Mouse (Mus musculus): ENCODE results near the gene Cbln3. TPM values are rescaled to one million over a fixed set of nuclear protein-coding genes. Genes with fewer than 3 reads are reported as not detected.

Gene Cbln3
- polyA plus RNA-seq, 1 experiment from 2014 or later = 0.31 TPM

GRCm38 (mm10) chr14:55898947-55899346 lies 14.8 kb upstream of the Cbln3 start:
- Histone ChIP-seq H3K27me3 (replicated peaks) (no peaks in the 10 kb centered on the region), H3K4me2 (peak overlapping the region; percentile 89), H3K9ac (no peak overlapping the region), H3K36me3 (peaks cover 45% of the 10 kb centered on the region), H3K27ac (replicated peaks) (peak overlapping the region; percentile 83; the same call in 1 of the 2 replicates), H3K9me3 (no peaks in the 10 kb centered on the region), H3K4me1 (peaks cover 19% of the 10 kb centered on the region), H3K4me3 (no peak overlapping the region)
- no peak for ATAC-seq (ENCODE audit: extremely low read depth, insufficient number of reproducible peaks, low FRiP score, low TSS enrichment)
- 90% methylated on average over 7 of the region's 7 CpGs for WGBS

- Histone ChIP-seq H3K9ac (no peak overlapping the region), H3K4me3 (no peak overlapping the region), H3K4me2 (no peak overlapping the region), H3K27ac (replicated peaks) (no peak overlapping the region), H3K27me3 (replicated peaks) (no peaks in the 10 kb centered on the region), H3K9me3 (no peaks in the 10 kb centered on the region), H3K36me3 (peaks cover 55% of the 10 kb centered on the region), H3K4me1 (peaks cover 19% of the 10 kb centered on the region)
- ATAC-seq (ENCODE audit: extremely low read depth, insufficient number of reproducible peaks, low FRiP score, low TSS enrichment) = no peak
- WGBS = 90% methylated on average over 12 of the region's 12 CpGs
Observed at GRCm38 (mm10) chr14:55897671-55898070, 13.5 kb upstream of the Cbln3 start.

- ATAC-seq (ENCODE audit: extremely low read depth, insufficient number of reproducible peaks, low FRiP score, low TSS enrichment) = no peak
- no peak overlapping the region for H3K27ac ChIP-seq (replicated peaks)
- no peaks in the 10 kb centered on the region for H3K9me3 ChIP-seq
- H3K9ac ChIP-seq = peak overlapping the region; percentile 89
- H3K4me2 ChIP-seq = peak overlapping the region; percentile 90
- peaks cover 35% of the 10 kb centered on the region for H3K4me1 ChIP-seq
- peaks cover 57% of the 10 kb centered on the region for H3K36me3 ChIP-seq
- peak overlapping the region; percentile 67 for H3K4me3 ChIP-seq
- WGBS = 75% methylated on average over 24 of the region's 24 CpGs
- H3K27me3 ChIP-seq (replicated peaks) = no peaks in the 10 kb centered on the region
Observed at GRCm38 (mm10) chr14:55886571-55887382, 2.6 kb upstream of the Cbln3 start.

- 5% methylated on average over 16 of the region's 16 CpGs for WGBS
- Histone ChIP-seq H3K4me1 (peaks cover 39% of the 10 kb centered on the region), H3K27me3 (replicated peaks) (no peaks in the 10 kb centered on the region), H3K4me2 (peak overlapping the region; percentile 90), H3K9me3 (no peaks in the 10 kb centered on the region), H3K4me3 (peak overlapping the region; percentile 67), H3K9ac (peak overlapping the region; percentile 89), H3K27ac (replicated peaks) (peak overlapping the region; percentile 95), H3K36me3 (peaks cover 48% of the 10 kb centered on the region)
- no peak for ATAC-seq (ENCODE audit: extremely low read depth, insufficient number of reproducible peaks, low FRiP score, low TSS enrichment)
Observed at GRCm38 (mm10) chr14:55885791-55886271, 1.6 kb upstream of the Cbln3 start.

- under 1% methylated on average over 29 of the region's 30 CpGs for WGBS
- peak overlapping the region; percentile 90 for H3K4me2 ChIP-seq
- peak overlapping the region; percentile 89 for H3K9ac ChIP-seq
- H3K27ac ChIP-seq (replicated peaks) = peak overlapping the region; percentile 95
- H3K4me3 ChIP-seq = peak overlapping the region; percentile 67
- no peaks in the 10 kb centered on the region for H3K27me3 ChIP-seq (replicated peaks)
- no peak; the same call in none of the 2 replicates for ATAC-seq (ENCODE audit: extremely low read depth, insufficient number of reproducible peaks, low FRiP score, low TSS enrichment)
- H3K9me3 ChIP-seq = no peaks in the 10 kb centered on the region
- H3K36me3 ChIP-seq = peaks cover 42% of the 10 kb centered on the region
- H3K4me1 ChIP-seq = peaks cover 40% of the 10 kb centered on the region
Observed at GRCm38 (mm10) chr14:55885114-55885790, 1.1 kb upstream of the Cbln3 start.

- peaks cover 37% of the 10 kb centered on the region for H3K36me3 ChIP-seq
- H3K27ac ChIP-seq (replicated peaks) = peak within 1 kb of the TSS; percentile 95
- H3K4me2 ChIP-seq = peak within 1 kb of the TSS; percentile 90
- peak within 1 kb of the TSS; percentile 89 for H3K9ac ChIP-seq
- H3K4me1 ChIP-seq = peaks cover 40% of the 10 kb centered on the region
- WGBS = under 1% methylated on average over 29 of the region's 30 CpGs
- H3K4me3 ChIP-seq = peak within 1 kb of the TSS; percentile 67
- no peaks in the 10 kb centered on the region for H3K9me3 ChIP-seq
- H3K27me3 ChIP-seq (replicated peaks) = no peaks in the 10 kb centered on the region
- ATAC-seq (ENCODE audit: extremely low read depth, insufficient number of reproducible peaks, low FRiP score, low TSS enrichment) = peak; percentile 96
Observed at GRCm38 (mm10) chr14:55884713-55885113, 521 bp upstream of the Cbln3 start, which contains the start of gene Khnyn. Gene Khnyn (plus strand): TSS chr14:55884947.

- peaks cover 42% of the 10 kb centered on the region for H3K4me1 ChIP-seq
- H3K9ac ChIP-seq = peak overlapping the region; percentile 89
- H3K9me3 ChIP-seq = no peaks in the 10 kb centered on the region
- no peaks in the 10 kb centered on the region for H3K27me3 ChIP-seq (replicated peaks)
- H3K36me3 ChIP-seq = peaks cover 26% of the 10 kb centered on the region
- H3K4me3 ChIP-seq = no peak overlapping the region
- peak overlapping the region; percentile 95 for H3K27ac ChIP-seq (replicated peaks)
- WGBS = 85% methylated on average over 12 of the region's 12 CpGs
- H3K4me2 ChIP-seq = peak overlapping the region; percentile 90; the same call in 1 of the 2 replicates
- ATAC-seq (ENCODE audit: extremely low read depth, insufficient number of reproducible peaks, low FRiP score, low TSS enrichment) = no peak
Observed at GRCm38 (mm10) chr14:55883663-55884062, 529 bp downstream of the Cbln3 start.

GRCm38 (mm10) chr14:55883149-55883661 lies 987 bp downstream of the Cbln3 start:
- Histone ChIP-seq H3K4me3 (no peak overlapping the region), H3K36me3 (peaks cover 22% of the 10 kb centered on the region), H3K4me2 (no peak overlapping the region), H3K27me3 (replicated peaks) (no peaks in the 10 kb centered on the region), H3K9ac (no peak overlapping the region), H3K9me3 (no peaks in the 10 kb centered on the region), H3K27ac (replicated peaks) (no peak overlapping the region), H3K4me1 (peaks cover 46% of the 10 kb centered on the region)
- ATAC-seq (ENCODE audit: extremely low read depth, insufficient number of reproducible peaks, low FRiP score, low TSS enrichment) = no peak
- WGBS = 90% methylated on average over 13 of the region's 13 CpGs

GRCm38 (mm10) chr14:55882171-55882641 lies 2.0 kb downstream of the Cbln3 start:
- no peak overlapping the region for H3K4me3 ChIP-seq
- H3K4me2 ChIP-seq = no peak overlapping the region
- H3K27me3 ChIP-seq (replicated peaks) = no peaks in the 10 kb centered on the region
- H3K9ac ChIP-seq = no peak overlapping the region
- peaks cover 12% of the 10 kb centered on the region for H3K36me3 ChIP-seq
- WGBS = 56% methylated on average over 6 of the region's 6 CpGs
- no peak for ATAC-seq (ENCODE audit: extremely low read depth, insufficient number of reproducible peaks, low FRiP score, low TSS enrichment)
- H3K27ac ChIP-seq (replicated peaks) = no peak overlapping the region
- H3K9me3 ChIP-seq = no peaks in the 10 kb centered on the region
- H3K4me1 ChIP-seq = peaks cover 52% of the 10 kb centered on the region

- Histone ChIP-seq H3K27me3 (replicated peaks) (no peaks in the 10 kb centered on the region), H3K27ac (replicated peaks) (no peak overlapping the region), H3K4me2 (no peak overlapping the region), H3K4me3 (no peak overlapping the region), H3K4me1 (peaks cover 40% of the 10 kb centered on the region), H3K9ac (no peak overlapping the region), H3K9me3 (no peaks in the 10 kb centered on the region), H3K36me3 (no peaks in the 10 kb centered on the region)
- 55% methylated on average over 8 of the region's 8 CpGs for WGBS
- no peak for ATAC-seq (ENCODE audit: extremely low read depth, insufficient number of reproducible peaks, low FRiP score, low TSS enrichment)
Observed at GRCm38 (mm10) chr14:55880982-55881381, 3.2 kb downstream of the Cbln3 start.

GRCm38 (mm10) chr14:55879623-55880022 lies 4.6 kb downstream of the Cbln3 start:
- no peak overlapping the region for H3K4me3 ChIP-seq

More at GRCm38 (mm10) chr14:55879623-55880022, 4.6 kb downstream of the Cbln3 start:
- Histone ChIP-seq H3K4me2 (no peak overlapping the region), H3K9ac (no peak overlapping the region), H3K4me1 (peaks cover 34% of the 10 kb centered on the region), H3K9me3 (no peaks in the 10 kb centered on the region), H3K27me3 (replicated peaks) (no peaks in the 10 kb centered on the region), H3K36me3 (no peaks in the 10 kb centered on the region), H3K27ac (replicated peaks) (no peak overlapping the region)
- WGBS = 15% methylated on average over 1 of the region's 1 CpGs
- ATAC-seq (ENCODE audit: extremely low read depth, insufficient number of reproducible peaks, low FRiP score, low TSS enrichment) = no peak

All from heart, embryonic 13.5 days (tissue).